Mouse (Mus musculus) CD8-positive naive resting alpha-beta T cell, adult 2 months (primary cell): ENCODE results near the gene Padi3.

ENCODE experiments used
- DNase-seq, 2 experiments: peaks; one replicate each; pipeline ENCODE4 v3.0.0; 2022; ENCODE audit warnings: low read depth in 2 of 2, low spot score in 2 of 2

The Padi3 gene

DNA sequence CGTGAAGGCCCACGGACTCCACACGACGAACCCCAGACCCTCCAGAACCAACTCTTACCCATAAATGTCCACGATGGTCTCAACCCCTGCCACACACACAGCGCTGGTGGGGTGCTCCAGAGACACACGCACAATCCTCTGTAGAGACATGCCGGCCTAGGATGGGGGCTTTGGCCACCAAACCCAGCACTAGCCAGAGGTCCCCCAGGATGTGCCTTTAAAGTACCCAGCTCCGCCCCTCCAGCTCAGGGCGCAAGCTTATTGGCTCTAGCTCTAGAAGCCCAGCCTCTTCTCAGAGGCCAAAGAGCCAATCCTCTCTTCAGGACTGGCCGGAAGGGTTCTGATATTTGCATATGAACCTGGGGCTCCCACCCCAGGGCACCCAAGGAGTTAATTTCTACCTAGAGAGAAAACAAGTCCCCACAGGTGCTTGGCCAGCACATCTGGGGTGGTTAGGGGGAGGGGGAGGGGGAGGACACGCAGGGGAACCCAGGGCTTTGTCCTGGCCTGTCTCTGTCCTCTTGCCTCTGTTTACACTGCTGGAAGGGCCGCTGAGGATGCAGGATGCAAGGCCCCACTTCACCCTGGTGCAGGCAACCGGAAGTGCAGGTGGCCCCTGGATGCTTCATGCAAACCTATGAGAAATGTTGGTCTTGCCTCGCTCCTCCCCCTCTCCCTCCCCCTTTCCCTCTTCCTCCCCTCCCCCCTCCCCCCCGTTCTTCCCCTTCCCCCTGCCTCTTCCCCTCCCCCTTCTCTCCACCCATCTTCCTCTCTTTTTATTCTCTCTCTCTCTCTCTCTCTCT is at the start of gene Padi3:
Gene Padi3 (minus strand): TSS at position 191 of the 803 bp plus-strand sequence.
- DNase-seq, result no peak

DNA sequence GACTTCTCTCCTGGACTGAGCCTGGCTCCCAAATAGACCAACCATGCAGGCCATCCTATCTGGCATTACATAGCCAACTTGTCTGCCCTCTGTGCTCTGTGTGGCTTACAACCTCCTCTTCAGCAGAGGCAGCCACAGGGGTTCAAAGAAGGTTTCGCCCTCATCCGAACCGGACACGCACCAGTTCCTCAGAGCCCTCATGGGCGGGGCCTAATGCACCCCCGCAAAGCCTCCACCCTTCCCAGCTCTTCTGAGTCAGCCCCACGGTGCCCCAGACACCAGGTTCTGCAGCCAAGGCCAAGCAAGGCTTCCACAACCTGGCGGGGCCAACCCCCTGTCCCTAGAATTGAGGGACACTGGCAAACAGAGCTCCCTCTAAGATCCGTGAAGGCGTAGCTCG is 48.8 kb upstream of the Padi3 start:
- DNase-seq, result no peak

DNA sequence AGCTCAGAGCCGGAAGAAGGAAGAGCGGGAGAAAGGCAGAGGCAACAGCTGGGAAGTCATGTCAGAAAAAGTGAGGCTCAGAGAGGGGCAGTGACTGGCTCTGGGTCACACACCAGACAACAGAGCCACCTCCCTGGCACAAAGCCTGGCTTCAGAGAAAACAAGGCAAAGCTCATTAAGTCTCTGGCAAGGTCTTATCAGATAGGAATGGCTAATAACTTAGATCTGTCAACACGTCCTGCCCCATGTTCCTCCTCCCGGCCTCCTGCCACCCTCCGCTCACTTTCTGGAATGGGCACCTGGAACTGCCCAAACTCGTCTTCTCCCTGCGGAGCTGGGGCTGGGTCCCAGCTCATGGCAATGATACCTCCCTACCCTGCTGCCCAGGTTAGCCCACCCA is 47.4 kb upstream of the Padi3 start:
- no peak for DNase-seq

DNA sequence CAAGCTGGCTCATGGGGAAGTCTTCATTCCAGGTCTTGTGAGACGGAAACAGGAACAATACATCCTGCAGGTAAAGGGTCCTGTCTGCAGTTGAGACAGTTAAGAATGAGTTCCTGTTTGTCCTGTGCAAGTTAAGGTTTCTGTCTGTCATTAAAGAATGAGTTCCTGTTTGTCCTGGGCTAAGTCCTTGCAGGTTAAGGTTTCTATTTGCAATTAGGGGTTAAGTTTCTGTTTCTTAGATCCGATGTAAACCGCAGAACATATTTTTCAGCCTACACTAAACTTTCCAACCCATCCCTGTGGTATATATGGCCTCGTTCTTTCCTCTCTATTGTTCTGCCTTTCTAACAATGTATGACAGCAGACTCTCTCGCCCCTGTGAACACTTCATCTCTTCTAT is 46.6 kb upstream of the Padi3 start:
- DNase-seq, result no peak

DNA sequence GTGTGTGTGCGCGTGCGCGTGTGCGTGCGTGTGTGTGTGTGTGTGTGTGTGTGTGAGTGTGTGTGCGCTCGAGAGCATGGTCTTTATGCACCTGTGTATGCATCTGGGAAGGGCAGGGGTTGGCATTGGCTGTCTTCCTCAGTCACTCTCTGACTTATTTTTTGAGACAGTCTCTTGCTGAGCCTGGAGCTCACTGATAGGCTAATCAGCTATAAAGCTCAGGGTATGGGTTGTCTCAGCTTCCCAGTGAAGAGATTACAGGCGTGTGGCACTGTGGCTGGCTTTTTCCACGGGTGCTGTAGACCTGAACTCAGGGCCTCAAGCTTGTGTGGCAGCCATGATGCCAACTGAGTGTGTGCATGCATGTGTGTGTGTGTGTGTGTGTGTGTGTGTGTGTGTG is 44.7 kb upstream of the Padi3 start:
- DNase-seq, result no peak

DNA sequence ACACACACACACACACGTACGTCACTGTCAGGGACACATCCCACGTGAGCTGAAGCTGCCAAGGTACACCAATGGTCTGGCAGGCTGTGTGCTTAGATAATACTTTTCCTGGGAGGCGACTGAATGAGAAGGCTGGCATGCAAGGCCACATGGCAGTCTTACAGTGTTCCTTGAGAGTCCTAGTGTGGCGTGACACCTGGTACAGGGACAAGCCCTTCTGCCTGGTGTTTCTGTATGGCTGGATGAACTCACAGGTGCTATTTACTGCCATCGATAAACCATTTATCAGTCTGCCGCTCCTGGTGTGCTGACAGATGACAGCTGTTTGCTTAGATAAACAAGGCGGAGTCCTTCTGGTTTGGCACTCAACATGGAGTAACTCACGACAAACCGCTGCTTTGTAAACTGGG is 44.0 kb upstream of the Padi3 start:
- no peak for DNase-seq

- no peak for DNase-seq
Observed at GRCm38 (mm10) chr4:140853626-140854025, 43.2 kb upstream of the Padi3 start.

- DNase-seq, result no peak
Observed at GRCm38 (mm10) chr4:140849310-140849709, 38.9 kb upstream of the Padi3 start.

- no peak for DNase-seq
Observed at GRCm38 (mm10) chr4:140845666-140846065, 35.2 kb upstream of the Padi3 start, which contains the start of gene Padi1. TSS of gene Padi1 (minus strand) at chr4:140845778.

DNA sequence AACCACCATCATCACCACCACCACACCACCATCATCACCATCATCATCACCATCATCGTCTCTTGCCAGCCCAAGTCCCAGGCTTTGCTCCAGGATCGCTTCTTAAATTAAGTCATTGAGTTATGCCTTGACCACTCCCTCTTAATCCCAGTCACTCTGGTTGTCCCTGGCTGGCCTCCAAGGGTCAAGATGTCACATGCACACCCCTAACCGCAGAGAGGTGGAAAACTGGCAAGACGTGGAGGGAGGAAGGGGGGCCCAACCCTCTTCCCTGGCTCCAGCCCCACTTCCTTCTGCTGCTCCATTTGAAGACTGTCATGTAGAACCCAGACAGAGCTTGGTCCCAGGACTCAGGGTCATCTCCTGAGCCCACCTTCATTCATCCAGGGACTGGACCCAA is 34.5 kb upstream of the Padi3 start:
- DNase-seq, result no peak

GRCm38 (mm10) chr4:140843670-140844280 is 33.3 kb upstream of the Padi3 start:
- DNase-seq, result no peak

DNA sequence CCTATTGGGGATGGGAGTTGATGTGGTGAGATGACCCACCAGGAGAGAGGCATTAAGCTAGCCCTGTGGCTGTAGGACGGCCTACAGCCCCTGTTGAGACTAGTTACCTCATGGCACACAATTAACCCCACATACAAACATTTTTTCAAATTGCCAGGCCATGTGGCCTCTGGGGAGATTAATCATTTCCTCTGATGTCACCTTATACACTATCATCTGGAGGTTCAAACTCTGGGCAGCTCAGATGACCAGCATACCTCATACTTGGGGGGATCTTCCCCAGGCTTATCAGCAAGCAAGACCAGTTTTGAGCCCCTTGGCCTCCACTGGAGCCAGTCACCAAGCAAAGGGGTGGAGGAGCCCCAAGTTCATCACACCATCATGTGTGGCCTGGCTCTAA is 32.5 kb upstream of the Padi3 start:
- DNase-seq, result no peak

GRCm38 (mm10) chr4:140837879-140838278 is 27.4 kb upstream of the Padi3 start:
- no peak for DNase-seq

GRCm38 (mm10) chr4:140836208-140836866 is 25.9 kb upstream of the Padi3 start:
- DNase-seq, result no peak

GRCm38 (mm10) chr4:140835682-140836081 is 25.2 kb upstream of the Padi3 start:
- DNase-seq, result no peak

- DNase-seq, result no peak
Observed at GRCm38 (mm10) chr4:140834327-140834934, 24.0 kb upstream of the Padi3 start.

DNA sequence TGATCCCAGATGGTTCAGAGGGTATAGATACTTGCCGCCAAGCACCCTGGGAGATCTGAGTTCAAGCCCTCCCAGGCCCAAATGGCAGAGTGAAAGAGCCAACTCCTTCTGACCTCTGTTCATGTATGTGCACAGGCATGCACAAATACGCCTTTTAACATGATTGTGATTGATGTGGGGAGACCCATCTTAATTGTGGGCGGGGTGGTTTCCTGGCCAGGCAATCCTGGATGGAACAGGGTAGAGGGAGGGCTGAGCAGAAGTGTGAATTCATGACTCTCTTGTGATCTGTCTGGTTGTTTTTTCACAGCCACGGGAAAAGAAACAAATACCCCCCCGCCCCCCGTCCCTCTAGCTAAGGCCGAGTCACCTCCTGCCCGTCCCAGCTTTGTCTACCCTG is 22.4 kb upstream of the Padi3 start:
- DNase-seq, result no peak

DNA sequence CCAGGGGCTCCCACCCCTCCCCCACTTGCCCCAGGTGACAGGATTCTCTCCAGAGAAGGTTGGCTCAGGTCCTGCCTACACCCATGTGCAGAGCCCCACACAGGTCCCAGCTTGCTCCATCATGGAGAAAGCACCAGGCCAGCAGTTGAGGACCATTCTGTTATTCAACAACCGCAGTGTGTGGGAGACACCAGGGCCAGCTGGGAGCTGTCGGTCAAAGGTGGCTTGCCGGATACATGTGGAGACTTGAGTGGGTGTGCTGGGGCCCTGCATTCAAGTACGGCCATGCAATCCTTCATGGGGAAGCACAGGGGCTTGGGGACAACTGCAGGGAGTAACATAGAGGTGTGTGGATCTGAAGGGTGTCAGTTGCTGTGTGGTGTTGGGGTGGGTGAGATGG is 21.4 kb upstream of the Padi3 start:
- DNase-seq, result no peak

GRCm38 (mm10) chr4:140827237-140827636 is 16.8 kb upstream of the Padi3 start:
- no peak for DNase-seq

DNA sequence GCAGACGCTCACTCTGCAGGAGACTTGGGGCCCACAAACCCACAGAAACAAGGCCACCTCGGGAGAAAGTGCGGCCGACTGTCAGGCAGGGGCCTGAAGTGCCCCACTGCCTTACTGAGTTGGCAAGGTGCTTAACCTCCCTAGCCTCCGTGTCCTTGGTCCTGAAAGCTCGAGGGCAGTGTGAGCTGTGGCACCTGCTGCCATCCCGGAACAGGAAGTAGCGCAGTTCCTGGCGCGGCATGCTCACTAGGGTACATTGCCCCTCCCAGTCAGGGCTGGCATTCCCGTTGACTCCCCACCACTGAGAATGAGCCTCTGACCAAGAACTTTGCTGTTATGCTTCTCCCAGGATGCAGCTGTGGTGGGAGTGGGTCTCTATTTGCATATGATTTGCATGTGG is 15.5 kb upstream of the Padi3 start:
- DNase-seq, result no peak

- peak; percentile 55 to 67 for DNase-seq
Observed at GRCm38 (mm10) chr4:140821988-140822387, 11.5 kb upstream of the Padi3 start.

DNA sequence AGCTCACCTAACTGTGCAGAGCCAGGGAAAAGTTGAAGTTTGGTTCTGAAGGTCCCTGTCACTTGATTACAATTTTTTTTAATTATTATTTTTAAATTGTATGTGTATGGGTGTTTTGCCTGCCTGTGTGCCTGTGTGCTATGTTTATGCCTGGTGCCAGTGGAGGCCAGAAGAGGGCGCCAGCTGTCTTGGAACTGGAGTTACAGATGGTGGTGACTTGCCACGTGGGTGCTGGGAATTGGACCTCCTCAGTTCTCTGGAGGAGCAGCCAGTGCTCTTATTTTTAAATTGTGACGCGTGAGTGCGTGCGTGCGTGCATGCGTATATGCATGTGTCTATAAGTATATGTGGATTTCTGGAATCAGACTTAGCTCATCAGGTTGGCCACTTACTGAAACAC is 7.0 kb upstream of the Padi3 start:
- no peak for DNase-seq
